Mouse (Mus musculus) neutrophil, adult 83 days (primary cell): ENCODE results near the gene Olfr1466. TPM values are rescaled to one million over a fixed set of nuclear protein-coding genes. Genes with fewer than 3 reads are reported as not detected.

Source experiments
- total RNA-seq, 2 experiments: library from RNA; stranded (reverse); gene quantifications; one replicate each; pipeline ENCODE4 v1.2.4; 2023

Olfr1466 gene
- total RNA-seq: not detected

GRCm38 (mm10) chr19:13338562-13338961 is at the start of gene Olfr1466:
Gene Olfr1466, plus strand, starts transcription at chr19:13338862.

GRCm38 (mm10) chr19:13315441-13315840 is 23.2 kb upstream of the Olfr1466 start, which contains the start of gene Olfr1465:
Gene Olfr1465, minus strand, starts transcription at chr19:13315541.

GRCm38 (mm10) chr19:13361936-13362335 is 23.3 kb downstream of the Olfr1466 start, which contains the start of gene Olfr1467:
Gene Olfr1467, plus strand, starts transcription at chr19:13362236.

Other genes starting within 250 kb of the Olfr1466 start
- gene Olfr1457, start 241.0 kb upstream of the Olfr1466 start, total RNA-seq: not detected
- not detected for gene Olfr1458, start 232.1 kb upstream of the Olfr1466 start, total RNA-seq
- gene Olfr1459, start 189.3 kb upstream of the Olfr1466 start, total RNA-seq: under 1 TPM; 0.11 to 0.13 TPM
- not detected for gene Olfr1461, start 175.9 kb upstream of the Olfr1466 start, total RNA-seq
- not detected for gene Olfr1462, start 153.1 kb upstream of the Olfr1466 start, total RNA-seq
- gene Olfr1463, start 107.5 kb upstream of the Olfr1466 start, total RNA-seq: not detected
- gene Olfr1465, start 23.3 kb upstream of the Olfr1466 start, total RNA-seq: not detected
- not detected for gene Olfr1467, start 23.4 kb downstream of the Olfr1466 start, total RNA-seq
- gene Olfr1469, start 69.0 kb downstream of the Olfr1466 start, total RNA-seq: not detected
- gene Olfr1471, start 104.5 kb downstream of the Olfr1466 start, total RNA-seq: not detected
- not detected for gene Olfr1472, start 117.2 kb downstream of the Olfr1466 start, total RNA-seq
- not detected for gene Olfr1474, start 130.7 kb downstream of the Olfr1466 start, total RNA-seq
- gene Olfr1475, start 141.3 kb downstream of the Olfr1466 start, total RNA-seq: not detected
- not detected for gene Olfr1477, start 161.7 kb downstream of the Olfr1466 start, total RNA-seq
- gene Olfr1480, start 189.1 kb downstream of the Olfr1466 start, total RNA-seq: not detected
- not detected for gene Olfr1484, start 244.6 kb downstream of the Olfr1466 start, total RNA-seq